In genomic region chr1:174169024-174169423, GRCm38 (mm10) we compare ENCODE assay signal across 26 mouse cellular contexts. TPM values are rescaled to one million over a fixed set of nuclear protein-coding genes. Genes with fewer than 3 reads are reported as not detected.
DNase-seq lines count a peak whose midpoint lies in the region; ATAC-seq and TF ChIP-seq lines count a peak whose summit lies in the region.
"Had no signal": no experiment of that assay in that cellular context is flagged by ENCODE, and none has a peak within 500 bp of the region (broad histone marks: within the 10 kb centered on the region; RNA-seq: fewer than 3 reads in every experiment).

No protein-coding gene starts in this region.

- no peak for ATAC-seq in liver, embryonic 15.5 days (ENCODE audit: insufficient read depth)
- ATAC-seq: CD4-positive, CD25-positive, alpha-beta regulatory T cell, adult 4 months; midbrain, embryonic 13.5 days had no signal

- no peak for DNase-seq in liver
- DNase-seq in ES-E14 (ENCODE audit: low read depth, low spot score) = peak; percentile 38
- peak; percentile 34 for DNase-seq in c-Kit-positive CD71-negative TER-119-negative erythroid progenitor cells, embryonic 14.5 days (ENCODE audit: low read depth)
- peak; percentile 4 for DNase-seq in mesoderm, embryonic 11.5 days (ENCODE audit: low read depth, low spot score)
- DNase-seq in urinary bladder, postnatal 25 days (ENCODE audit: low spot score) = no peak
- DNase-seq in heart, postnatal 36 days = no peak
- DNase-seq: cerebellum, adult 8-10 months; gastrocnemius, adult 2 months; heart, adult 11 months; lung, embryonic 14.5 days; lung, postnatal 4 days; spleen, adult 18-20 months; thymus, adult 18-20 months had no signal

- H3K4me3 ChIP-seq in liver, embryonic 15.5 days (replicated peaks) = no peak overlapping the region
- no peak overlapping the region for H3K4me3 ChIP-seq in ES-E14 (ENCODE audit: insufficient read depth in 1 of 2, low read depth in 1 of 2, low read length in 2 of 2, poor library complexity in 1 of 2, severe bottlenecking in 1 of 2)
- H3K4me3 ChIP-seq: forebrain, embryonic 10.5 days; gastrocnemius, adult 2 months; heart, embryonic 13.5 days; hindbrain, embryonic 10.5 days; layer of hippocampus, adult 2 months; midbrain, embryonic 13.5 days had no signal

- H3K4me1 ChIP-seq in liver, embryonic 15.5 days (replicated peaks) = peaks cover 23% of the 10 kb centered on the region
- H3K4me1 ChIP-seq in ES-E14 (ENCODE audit: control insufficient read depth in 2 of 2, insufficient read depth in 2 of 2, low read length in 2 of 2, poor library complexity in 1 of 2) = no peaks in the 10 kb centered on the region; a peak in 1 of 4 replicates
- H3K4me1 ChIP-seq: midbrain, embryonic 13.5 days had no signal

- H3K4me2 ChIP-seq in liver, embryonic 15.5 days = no peak overlapping the region
- H3K4me2 ChIP-seq: heart, embryonic 13.5 days; lung, embryonic 14.5 days; midbrain, embryonic 13.5 days had no signal

- in situ Hi-C loops in ES-E14 (cut with MboI; ENCODE audit: low sequenced_read_pairs in 2 of 2, unreplicated experiment in 2 of 2) = loop anchor here in 1 of 2 experiments (10.0 kb wide), 1 partner anchor 296 kb away; no protein-coding TSS in a partner anchor

- H3K27ac ChIP-seq in liver, embryonic 15.5 days (replicated peaks) = 0 out of 2 replicates have a peak overlapping the region, but pooled peaks have one; percentile 20
- no peak overlapping the region for H3K27ac ChIP-seq in ES-E14 (ENCODE audit: insufficient read depth, low read depth, low read length, poor library complexity, severe bottlenecking)
- H3K27ac ChIP-seq: forebrain, embryonic 10.5 days; gastrocnemius, adult 2 months; heart, embryonic 13.5 days; hindbrain, embryonic 10.5 days; layer of hippocampus, adult 2 months; midbrain, embryonic 13.5 days had no signal

- H3K9me3 ChIP-seq in liver, embryonic 15.5 days (replicated peaks) = no peaks in the 10 kb centered on the region
- no peaks in the 10 kb centered on the region for H3K9me3 ChIP-seq in ES-E14 (ENCODE audit: control insufficient read depth, insufficient read depth, low read depth, low read length)
- H3K9me3 ChIP-seq: forebrain, embryonic 10.5 days; heart, embryonic 13.5 days; hindbrain, embryonic 10.5 days; midbrain, embryonic 13.5 days had no signal

- no peak overlapping the region for H3K9ac ChIP-seq in liver, embryonic 15.5 days
- H3K9ac ChIP-seq in ES-E14 (ENCODE audit: insufficient read depth, low read depth, low read length, poor library complexity, severe bottlenecking) = no peak overlapping the region
- H3K9ac ChIP-seq: heart, embryonic 13.5 days; lung, embryonic 14.5 days; midbrain, embryonic 13.5 days had no signal

- intact Hi-C loops in heart, postnatal 36 days (cut with DNase I) = no loop called here

- no peaks in the 10 kb centered on the region for H3K36me3 ChIP-seq in liver, embryonic 15.5 days (replicated peaks)
- H3K36me3 ChIP-seq in ES-E14 (ENCODE audit: control insufficient read depth, insufficient read depth, low read length, poor library complexity, severe bottlenecking) = no peaks in the 10 kb centered on the region
- H3K36me3 ChIP-seq: forebrain, embryonic 10.5 days; heart, embryonic 13.5 days; hindbrain, embryonic 10.5 days; midbrain, embryonic 13.5 days had no signal

- no peaks in the 10 kb centered on the region for H3K27me3 ChIP-seq in liver, embryonic 15.5 days
- H3K27me3 ChIP-seq: heart, embryonic 13.5 days; midbrain, embryonic 13.5 days had no signal

TF ChIP-seq in ES-E14, 5 proteins besides CTCF, POLR2A, EP300 and RAD21:
- TF ChIP-seq CHD2 (IDR thresholded peaks at IDR 0.05; ENCODE audit: low read depth, low read length) (no peak), ZC3H11A (IDR thresholded peaks at IDR 0.05; ENCODE audit: borderline replicate concordance, low read depth, low read length) (peak; percentile 49; the same call in 1 of the 2 replicates)

RNA-seq across cellular contexts. Expression of gene Spta1, which starts 3.6 kb away (rescaled TPM):
- 32.8 and 35.8 TPM in 2 replicates for polyA plus RNA-seq in liver, embryonic 15.5 days (2015; fragmentation: Nextera tagmentation; extraction: Ambion mirVana)
- total RNA-seq in ES-E14 (2012; rRNA removed) = 3.8 and 5.1 TPM in 2 replicates
- total RNA-seq in heart, postnatal 36 days (2021) = 10 to 100 TPM in 1 of 2 experiments, 1 to 10 TPM in 1; 9.2 to 12.0 TPM

RNA-seq across cellular contexts. Expression of gene Olfr420, which starts 13.6 kb away (rescaled TPM):
- polyA plus RNA-seq in liver, embryonic 15.5 days (2015; fragmentation: Nextera tagmentation; extraction: Ambion mirVana) = 0.58 and 0.59 TPM in 2 replicates
- total RNA-seq in ES-E14 (2012; rRNA removed) = not detected in 2 replicates
- total RNA-seq in heart, postnatal 36 days (2021) = not detected
- total RNA-seq: gastrocnemius, adult 2 months; layer of hippocampus, adult 2 months; left cerebral cortex, adult 18-20 months had no signal
- polyA plus RNA-seq: brain, embryonic 14.5 days; CD4-positive, CD25-positive, alpha-beta regulatory T cell, adult 4 months; embryonic facial prominence, embryonic 14.5 days; forebrain, embryonic 10.5 days; heart, embryonic 13.5 days; hindbrain, embryonic 10.5 days; kidney, embryonic 16.5 days; limb, embryonic 11.5 days; lung, embryonic 14.5 days; midbrain, embryonic 13.5 days; stomach, embryonic 14.5 days had no signal

RNA-seq across cellular contexts. Expression of gene Olfr424, which starts 37.7 kb away (rescaled TPM):
- not detected in 2 replicates for polyA plus RNA-seq in liver, embryonic 15.5 days (2015; fragmentation: Nextera tagmentation; extraction: Ambion mirVana)
- not detected in 2 replicates for total RNA-seq in ES-E14 (2012; rRNA removed)
- not detected for total RNA-seq in heart, postnatal 36 days (2021)
- total RNA-seq: gastrocnemius, adult 2 months; layer of hippocampus, adult 2 months; left cerebral cortex, adult 18-20 months had no signal
- polyA plus RNA-seq: brain, embryonic 14.5 days; CD4-positive, CD25-positive, alpha-beta regulatory T cell, adult 4 months; embryonic facial prominence, embryonic 14.5 days; forebrain, embryonic 10.5 days; heart, embryonic 13.5 days; hindbrain, embryonic 10.5 days; kidney, embryonic 16.5 days; limb, embryonic 11.5 days; lung, embryonic 14.5 days; midbrain, embryonic 13.5 days; stomach, embryonic 14.5 days had no signal

RNA-seq across cellular contexts. Expression of gene Olfr231, which starts 48.1 kb away (rescaled TPM):
- not detected in 2 replicates for polyA plus RNA-seq in liver, embryonic 15.5 days (2015; fragmentation: Nextera tagmentation; extraction: Ambion mirVana)
- not detected in 2 replicates for total RNA-seq in ES-E14 (2012; rRNA removed)
- total RNA-seq in heart, postnatal 36 days (2021) = not detected
- total RNA-seq: gastrocnemius, adult 2 months; layer of hippocampus, adult 2 months; left cerebral cortex, adult 18-20 months had no signal
- polyA plus RNA-seq: brain, embryonic 14.5 days; CD4-positive, CD25-positive, alpha-beta regulatory T cell, adult 4 months; forebrain, embryonic 10.5 days; heart, embryonic 13.5 days; hindbrain, embryonic 10.5 days; kidney, embryonic 16.5 days; limb, embryonic 11.5 days; lung, embryonic 14.5 days; midbrain, embryonic 13.5 days; stomach, embryonic 14.5 days had no signal

Comparison
In these comparisons a context has a peak if more than half of its experiments do, and no peak if none do; other contexts are left out.
1. DNase-seq: peak in ES-E14 (single experiment), c-Kit-positive CD71-negative TER-119-negative erythroid progenitor cells, embryonic 14.5 days (single experiment) and mesoderm, embryonic 11.5 days (single experiment); none in liver (single experiment), urinary bladder, postnatal 25 days (single experiment) and heart, postnatal 36 days (0 of 2).